Mouse (Mus musculus): Measurements from ENCODE around the gene Fancc. TPM values are rescaled to one million over a fixed set of nuclear protein-coding genes. Genes with fewer than 3 reads are reported as not detected.

The Fancc gene
- total and polyA plus RNA-seq, 2 experiments from 2014 or later = 8.0 to 12.2 TPM

GRCm38 (mm10) chr13:63516535-63516934, 19.5 kb upstream of the Fancc start:
- no peaks in the 10 kb centered on the region for H3K27me3 ChIP-seq (ENCODE audit: insufficient read depth, low read length)
- no peak overlapping the region for H3K4me2 ChIP-seq (ENCODE audit: low read depth)
- peaks cover 59% of the 10 kb centered on the region for H3K36me3 ChIP-seq (ENCODE audit: insufficient read depth)
- DNase-seq = no peak
- WGBS = 60% methylated on average over 2 of the region's 2 CpGs
- H3K9me3 ChIP-seq (ENCODE audit: low read length) = no peaks in the 10 kb centered on the region
- no peak overlapping the region for H3K9ac ChIP-seq
- TF ChIP-seq CTCF (IDR thresholded peaks at IDR 0.05; ENCODE audit: low read depth) = no peak
- no peak overlapping the region for H3K4me3 ChIP-seq (ENCODE audit: low read depth, low read length)
- no peaks in the 10 kb centered on the region for H3K4me1 ChIP-seq (ENCODE audit: insufficient read depth)
- no peak overlapping the region for H3K27ac ChIP-seq (ENCODE audit: low read depth, low read length)
- no peak for ATAC-seq

- ATAC-seq (no peak), DNase-seq (no peak)
- no peak overlapping the region for H3K27ac ChIP-seq (ENCODE audit: low read depth, low read length)
- no peaks in the 10 kb centered on the region for H3K4me1 ChIP-seq (ENCODE audit: insufficient read depth)
- H3K4me2 ChIP-seq (ENCODE audit: low read depth) = no peak overlapping the region
- no peak overlapping the region for H3K4me3 ChIP-seq (ENCODE audit: low read depth, low read length)
- TF ChIP-seq CTCF (IDR thresholded peaks at IDR 0.05; ENCODE audit: low read depth) = no peak
- no peaks in the 10 kb centered on the region for H3K9me3 ChIP-seq (ENCODE audit: low read length)
- WGBS = 48% methylated on average over 5 of the region's 5 CpGs
- H3K9ac ChIP-seq = no peak overlapping the region
- no peaks in the 10 kb centered on the region for H3K27me3 ChIP-seq (ENCODE audit: insufficient read depth, low read length)
- H3K36me3 ChIP-seq (ENCODE audit: insufficient read depth) = peaks cover 65% of the 10 kb centered on the region
Observed at GRCm38 (mm10) chr13:63515542-63515941, 18.5 kb upstream of the Fancc start.

GRCm38 (mm10) chr13:63514931-63515360, 17.9 kb upstream of the Fancc start:
- H3K4me3 ChIP-seq (ENCODE audit: low read depth, low read length) = no peak overlapping the region
- ATAC-seq = peak; percentile 32
- WGBS = 18% methylated on average over 8 of the region's 8 CpGs
- TF ChIP-seq CTCF (IDR thresholded peaks at IDR 0.05; ENCODE audit: low read depth) = no peak
- H3K9me3 ChIP-seq (ENCODE audit: low read length) = no peaks in the 10 kb centered on the region
- peaks cover 64% of the 10 kb centered on the region for H3K36me3 ChIP-seq (ENCODE audit: insufficient read depth)
- no peaks in the 10 kb centered on the region for H3K27me3 ChIP-seq (ENCODE audit: insufficient read depth, low read length)
- no peak overlapping the region for H3K4me2 ChIP-seq (ENCODE audit: low read depth)
- DNase-seq = no peak
- no peak overlapping the region for H3K27ac ChIP-seq (ENCODE audit: low read depth, low read length)
- H3K9ac ChIP-seq = no peak overlapping the region
- no peaks in the 10 kb centered on the region for H3K4me1 ChIP-seq (ENCODE audit: insufficient read depth)

DNA sequence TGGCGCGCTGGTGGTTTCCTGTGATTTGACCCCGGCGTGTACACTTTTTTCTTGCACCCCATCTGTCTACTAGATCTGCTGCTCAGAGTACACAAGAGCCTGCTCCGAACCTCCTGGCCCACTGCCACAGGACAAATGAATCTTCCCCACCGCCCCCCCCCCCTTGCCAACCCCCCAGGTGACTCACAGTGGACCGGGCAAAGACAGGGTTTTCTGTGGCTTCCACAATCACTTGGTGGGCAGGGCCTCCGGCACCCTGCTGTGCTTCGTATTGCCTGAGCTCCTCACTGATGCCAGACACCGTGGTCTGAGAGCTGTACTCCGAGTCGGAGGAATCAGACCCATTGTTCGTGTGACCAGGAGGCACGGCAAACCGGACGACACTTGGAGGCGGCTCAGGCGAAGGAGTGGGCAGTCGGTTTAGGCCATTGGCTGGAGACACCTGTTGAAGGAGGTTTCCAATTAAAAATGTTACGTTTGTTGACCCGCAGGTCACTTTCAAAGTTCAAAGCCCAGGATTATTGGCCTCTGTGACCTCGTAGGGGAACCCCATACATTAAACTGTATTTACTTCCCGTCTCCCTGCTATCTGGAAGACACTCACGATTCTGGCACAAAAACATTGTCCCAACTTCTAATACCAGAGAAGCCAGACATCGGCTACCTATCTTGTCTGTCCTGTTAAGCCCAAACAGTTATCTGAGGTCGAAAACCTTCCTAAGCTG, 16.5 kb upstream of the Fancc start:
- Histone ChIP-seq H3K4me3 (ENCODE audit: low read depth, low read length) (no peak overlapping the region), H3K9me3 (ENCODE audit: low read length) (no peaks in the 10 kb centered on the region), H3K9ac (no peak overlapping the region), H3K4me1 (ENCODE audit: insufficient read depth) (no peaks in the 10 kb centered on the region), H3K4me2 (ENCODE audit: low read depth) (no peak overlapping the region), H3K36me3 (ENCODE audit: insufficient read depth) (peaks cover 61% of the 10 kb centered on the region), H3K27me3 (ENCODE audit: insufficient read depth, low read length) (no peaks in the 10 kb centered on the region), H3K27ac (ENCODE audit: low read depth, low read length) (no peak overlapping the region)
- ATAC-seq = no peak
- no peak for DNase-seq
- 43% methylated on average over 26 of the region's 26 CpGs for WGBS
- TF ChIP-seq CTCF (IDR thresholded peaks at IDR 0.05; ENCODE audit: low read depth) = no peak

- Histone ChIP-seq H3K4me3 (ENCODE audit: low read depth, low read length) (no peak overlapping the region), H3K9me3 (ENCODE audit: low read length) (no peaks in the 10 kb centered on the region), H3K27me3 (ENCODE audit: insufficient read depth, low read length) (no peaks in the 10 kb centered on the region), H3K4me1 (ENCODE audit: insufficient read depth) (no peaks in the 10 kb centered on the region), H3K4me2 (ENCODE audit: low read depth) (no peak overlapping the region), H3K27ac (ENCODE audit: low read depth, low read length) (no peak overlapping the region), H3K36me3 (ENCODE audit: insufficient read depth) (peaks cover 59% of the 10 kb centered on the region), H3K9ac (no peak overlapping the region)
- no peak for TF ChIP-seq CTCF (IDR thresholded peaks at IDR 0.05; ENCODE audit: low read depth)
- WGBS = 65% methylated on average over 6 of the region's 6 CpGs
- no peak for DNase-seq
- no peak for ATAC-seq
Observed at GRCm38 (mm10) chr13:63512411-63512810, 15.3 kb upstream of the Fancc start.

GRCm38 (mm10) chr13:63507821-63508220, 10.7 kb upstream of the Fancc start:
- no peak; the same call in 1 of the 2 replicates for ATAC-seq

DNA sequence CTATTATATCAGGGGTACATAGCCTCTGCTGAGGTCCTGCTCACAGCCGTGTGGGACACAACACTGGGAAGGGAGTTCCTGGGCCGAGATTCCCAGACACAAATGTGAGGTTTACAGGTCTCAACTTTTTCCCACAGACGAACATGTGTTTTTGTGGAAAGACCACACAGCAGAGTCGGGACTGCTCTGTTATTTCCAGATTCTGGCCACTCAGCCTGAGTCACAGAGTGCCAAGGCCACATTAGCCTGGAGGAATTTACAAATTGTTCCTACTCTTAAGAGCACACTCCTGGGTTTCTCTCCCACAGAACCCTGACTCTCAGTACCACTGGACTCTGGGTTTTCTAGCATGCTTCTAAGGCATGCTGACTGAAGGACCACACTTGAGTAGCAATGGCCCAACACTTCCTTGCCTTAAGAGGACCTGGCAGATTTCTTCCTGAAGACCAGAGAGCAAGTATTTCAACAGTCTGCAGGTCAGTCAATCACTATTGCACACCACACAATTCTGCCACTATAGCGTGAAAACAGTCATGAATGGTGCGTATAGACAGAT, 10.0 kb upstream of the Fancc start:
- no peak for TF ChIP-seq CTCF (IDR thresholded peaks at IDR 0.05; ENCODE audit: low read depth)
- no peaks in the 10 kb centered on the region for H3K9me3 ChIP-seq (ENCODE audit: low read length)
- no peak overlapping the region for H3K4me3 ChIP-seq (ENCODE audit: low read depth, low read length)
- DNase-seq (no peak), ATAC-seq (no peak)
- no peak overlapping the region for H3K27ac ChIP-seq (ENCODE audit: low read depth, low read length)
- H3K36me3 ChIP-seq (ENCODE audit: insufficient read depth) = peaks cover 42% of the 10 kb centered on the region
- no peaks in the 10 kb centered on the region for H3K27me3 ChIP-seq (ENCODE audit: insufficient read depth, low read length)
- WGBS = 91% methylated on average over 6 of the region's 6 CpGs
- H3K4me1 ChIP-seq (ENCODE audit: insufficient read depth) = no peaks in the 10 kb centered on the region
- H3K4me2 ChIP-seq (ENCODE audit: low read depth) = no peak overlapping the region
- H3K9ac ChIP-seq = no peak overlapping the region

More at GRCm38 (mm10) chr13:63507821-63508220, 10.7 kb upstream of the Fancc start:
- WGBS = 95% methylated on average over 5 of the region's 5 CpGs
- TF ChIP-seq CTCF (IDR thresholded peaks at IDR 0.05; ENCODE audit: low read depth) = no peak
- no peaks in the 10 kb centered on the region for H3K9me3 ChIP-seq (ENCODE audit: low read length)
- H3K27me3 ChIP-seq (ENCODE audit: insufficient read depth, low read length) = no peaks in the 10 kb centered on the region
- no peak for DNase-seq
- H3K4me1 ChIP-seq (ENCODE audit: insufficient read depth) = no peaks in the 10 kb centered on the region
- no peak overlapping the region for H3K4me2 ChIP-seq (ENCODE audit: low read depth)
- H3K36me3 ChIP-seq (ENCODE audit: insufficient read depth) = peaks cover 49% of the 10 kb centered on the region
- no peak overlapping the region for H3K9ac ChIP-seq
- no peak overlapping the region for H3K4me3 ChIP-seq (ENCODE audit: low read depth, low read length)
- no peak overlapping the region for H3K27ac ChIP-seq (ENCODE audit: low read depth, low read length)
